Mouse (Mus musculus): Measurements from ENCODE around the gene Prdm16. TPM values are rescaled to one million over a fixed set of nuclear protein-coding genes. Genes with fewer than 3 reads are reported as not detected.

Gene Prdm16
- polyA plus RNA-seq, 1 experiment, result not detected

DNA sequence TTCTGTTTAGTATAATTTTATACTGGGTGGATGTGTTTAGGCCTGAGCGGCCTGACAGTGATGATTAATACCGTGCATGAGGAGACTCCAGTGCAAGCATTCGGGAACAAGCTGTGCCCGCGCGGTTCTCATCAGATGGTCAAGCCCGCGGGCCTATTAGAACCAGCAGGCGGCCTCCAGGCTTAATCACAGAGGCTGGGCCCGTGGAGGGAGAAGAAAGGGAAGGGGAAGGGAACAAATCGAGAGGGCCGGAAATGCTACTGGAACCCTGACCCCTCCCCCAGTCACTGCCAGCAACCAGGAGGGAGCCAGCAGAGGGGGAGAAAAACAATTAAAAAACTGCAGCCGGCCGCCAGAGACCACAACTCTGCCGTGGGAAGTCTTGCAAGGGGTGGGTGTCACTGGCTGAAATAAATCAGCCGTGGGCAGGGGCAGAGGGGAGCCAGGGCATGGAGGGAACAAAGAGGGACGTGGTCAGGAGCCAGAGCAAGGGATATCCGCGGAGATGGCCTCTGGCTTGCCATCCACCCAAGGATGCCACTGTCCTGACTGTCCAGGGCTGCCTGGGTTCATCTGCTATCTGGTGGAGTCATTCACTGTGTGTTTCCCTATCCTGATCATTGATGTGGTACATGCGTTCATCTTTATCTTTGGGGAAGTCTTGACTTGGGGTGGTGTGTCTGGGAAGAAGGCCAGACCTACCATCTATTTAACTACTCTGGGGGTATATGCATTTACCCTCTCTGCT is 246.2 kb downstream of the Prdm16 start:
- no peaks in the 10 kb centered on the region for H3K9me3 ChIP-seq
- H3K36me3 ChIP-seq (replicated peaks; ENCODE audit: low read length), result no peaks in the 10 kb centered on the region
- TF ChIP-seq GATA1 (IDR thresholded peaks at IDR 0.05; ENCODE audit: borderline replicate concordance, low read length) (no peak), FLI1 (IDR thresholded peaks at IDR 0.05; ENCODE audit: low read length) (no peak)
- peak overlapping the region; percentile 46 for H3K4me3 ChIP-seq (replicated peaks)
- H3K27me3 ChIP-seq (replicated peaks), result peaks cover 48% of the 10 kb centered on the region
- H3K4me1 ChIP-seq, result peaks cover 3% of the 10 kb centered on the region; the same call in 1 of the 2 replicates

DNA sequence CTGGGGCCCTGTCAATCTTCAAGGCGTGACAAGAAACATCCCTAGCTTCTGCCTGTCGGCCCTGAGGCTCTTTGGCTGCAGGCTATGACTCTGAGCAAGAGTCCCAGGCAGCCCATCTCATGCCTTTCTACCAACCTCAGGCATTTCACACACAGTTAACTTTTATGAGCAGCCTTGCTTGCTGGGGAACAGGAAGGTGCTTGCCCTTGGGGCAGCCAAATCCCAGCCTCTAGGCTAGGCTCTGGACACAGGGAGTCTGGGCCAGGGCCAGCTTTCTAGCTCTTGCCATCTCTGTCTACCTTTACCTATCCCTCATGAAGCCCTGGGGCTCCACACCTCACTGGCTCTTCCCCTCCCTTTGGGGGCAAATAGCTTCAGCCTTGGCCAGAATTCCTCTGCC is 247.0 kb downstream of the Prdm16 start:
- H3K4me1 ChIP-seq, result peaks cover 3% of the 10 kb centered on the region; the same call in 1 of the 2 replicates
- TF ChIP-seq GATA1 (IDR thresholded peaks at IDR 0.05; ENCODE audit: borderline replicate concordance, low read length) (no peak), FLI1 (IDR thresholded peaks at IDR 0.05; ENCODE audit: low read length) (no peak)
- peaks cover 43% of the 10 kb centered on the region for H3K27me3 ChIP-seq (replicated peaks)
- H3K9me3 ChIP-seq, result no peaks in the 10 kb centered on the region
- no peaks in the 10 kb centered on the region for H3K36me3 ChIP-seq (replicated peaks; ENCODE audit: low read length)
- no peak overlapping the region for H3K4me3 ChIP-seq (replicated peaks)

DNA sequence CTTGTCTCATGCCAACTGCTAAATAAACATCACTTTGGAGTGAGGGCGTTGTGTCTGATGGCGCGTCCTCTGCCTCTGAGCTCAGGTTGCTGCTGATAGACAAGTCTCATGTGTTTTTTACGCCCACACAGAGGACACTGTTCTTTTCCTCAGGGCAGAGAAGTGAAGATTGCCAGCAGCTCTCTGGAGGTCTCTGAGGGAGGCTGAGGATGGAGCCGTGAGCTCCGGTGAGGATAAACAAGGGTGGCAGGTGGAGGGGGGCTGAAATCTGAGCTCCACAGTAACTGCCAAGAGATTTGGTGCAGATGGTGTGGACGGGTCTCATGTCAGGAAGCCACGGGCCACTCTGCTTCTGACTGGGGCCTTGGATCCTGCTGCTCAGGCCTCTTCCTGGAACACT is 249.9 kb downstream of the Prdm16 start:
- TF ChIP-seq FLI1 (IDR thresholded peaks at IDR 0.05; ENCODE audit: low read length) (no peak), GATA1 (IDR thresholded peaks at IDR 0.05; ENCODE audit: borderline replicate concordance, low read length) (no peak)
- Histone ChIP-seq H3K36me3 (replicated peaks; ENCODE audit: low read length) (no peaks in the 10 kb centered on the region), H3K27me3 (replicated peaks) (peaks cover 44% of the 10 kb centered on the region), H3K4me1 (peaks cover 3% of the 10 kb centered on the region; the same call in 1 of the 2 replicates), H3K4me3 (replicated peaks) (no peak overlapping the region), H3K9me3 (no peaks in the 10 kb centered on the region)

DNA sequence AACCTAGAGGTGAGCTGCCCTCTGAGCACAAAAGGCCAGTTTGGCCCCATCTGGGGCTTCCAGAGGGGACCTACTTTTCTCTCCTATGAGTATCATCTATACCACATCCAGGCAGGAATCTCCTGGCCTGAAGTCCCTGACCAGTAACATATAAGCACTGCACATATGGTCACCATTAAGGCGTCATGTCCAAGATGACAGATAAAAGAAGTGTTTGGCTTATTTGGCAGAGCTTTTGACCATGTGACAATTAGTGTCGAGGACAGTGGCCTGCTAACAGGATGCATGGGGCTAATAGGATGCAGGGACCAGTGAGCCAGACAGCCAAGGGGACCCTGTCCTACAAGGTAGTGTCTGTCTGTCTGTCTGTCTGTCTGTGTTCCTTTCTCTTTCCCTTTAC is 250.8 kb downstream of the Prdm16 start:
- Histone ChIP-seq H3K27me3 (replicated peaks) (peaks cover 42% of the 10 kb centered on the region), H3K36me3 (replicated peaks; ENCODE audit: low read length) (no peaks in the 10 kb centered on the region), H3K9me3 (no peaks in the 10 kb centered on the region), H3K4me1 (peaks cover 3% of the 10 kb centered on the region; the same call in 1 of the 2 replicates), H3K4me3 (replicated peaks) (no peak overlapping the region)
- TF ChIP-seq GATA1 (IDR thresholded peaks at IDR 0.05; ENCODE audit: borderline replicate concordance, low read length) (no peak), FLI1 (IDR thresholded peaks at IDR 0.05; ENCODE audit: low read length) (no peak)

DNA sequence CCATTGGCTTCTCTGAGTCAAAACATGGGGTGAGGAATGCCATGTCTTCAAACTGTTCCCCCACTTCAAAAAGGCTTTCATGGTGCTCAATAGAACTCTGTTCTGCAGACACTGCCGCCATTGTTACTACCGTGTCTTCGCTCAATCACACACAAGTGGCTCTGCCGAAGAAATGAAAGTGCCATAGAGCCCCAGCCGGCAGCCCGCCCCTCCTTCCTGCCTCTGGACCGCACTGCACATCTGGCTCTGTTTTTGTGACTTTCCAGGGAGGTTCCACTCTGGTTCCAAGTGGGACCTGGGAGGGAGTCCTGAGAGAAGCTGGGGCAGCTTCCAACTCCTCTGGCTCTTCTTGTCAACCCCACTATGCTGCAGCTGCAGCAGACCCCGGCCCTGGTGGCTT is 251.5 kb downstream of the Prdm16 start:
- Histone ChIP-seq H3K4me3 (replicated peaks) (no peak overlapping the region), H3K4me1 (no peaks in the 10 kb centered on the region), H3K27me3 (replicated peaks) (peaks cover 39% of the 10 kb centered on the region), H3K36me3 (replicated peaks; ENCODE audit: low read length) (no peaks in the 10 kb centered on the region), H3K9me3 (no peaks in the 10 kb centered on the region)
- TF ChIP-seq GATA1 (IDR thresholded peaks at IDR 0.05; ENCODE audit: borderline replicate concordance, low read length) (no peak), FLI1 (IDR thresholded peaks at IDR 0.05; ENCODE audit: low read length) (no peak)

DNA sequence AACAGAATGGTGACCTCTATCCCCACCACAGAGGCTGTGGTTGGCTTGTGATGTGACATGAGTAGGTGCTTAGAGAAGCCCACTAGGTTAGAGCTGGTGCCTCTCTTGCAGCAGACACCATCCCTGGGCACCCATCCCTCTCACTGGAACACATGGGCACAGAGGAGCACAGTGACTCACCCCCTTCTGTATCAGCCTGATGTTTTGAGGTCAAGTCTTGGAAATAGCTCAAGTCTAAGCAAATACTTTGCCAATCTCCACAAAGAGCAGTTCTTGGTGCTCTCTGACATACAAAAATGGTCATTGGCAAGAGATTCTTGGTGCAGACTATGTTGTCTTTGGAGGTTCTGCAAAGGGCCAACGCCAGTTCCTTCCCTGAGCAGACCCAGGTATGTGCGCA is 257.8 kb downstream of the Prdm16 start:
- Histone ChIP-seq H3K9me3 (no peaks in the 10 kb centered on the region), H3K36me3 (replicated peaks; ENCODE audit: low read length) (no peaks in the 10 kb centered on the region), H3K4me1 (no peaks in the 10 kb centered on the region), H3K27me3 (replicated peaks) (peaks cover 38% of the 10 kb centered on the region), H3K4me3 (replicated peaks) (no peak overlapping the region)
- TF ChIP-seq GATA1 (IDR thresholded peaks at IDR 0.05; ENCODE audit: borderline replicate concordance, low read length), result no peak
- no peak for TF ChIP-seq FLI1 (IDR thresholded peaks at IDR 0.05; ENCODE audit: low read length)

DNA sequence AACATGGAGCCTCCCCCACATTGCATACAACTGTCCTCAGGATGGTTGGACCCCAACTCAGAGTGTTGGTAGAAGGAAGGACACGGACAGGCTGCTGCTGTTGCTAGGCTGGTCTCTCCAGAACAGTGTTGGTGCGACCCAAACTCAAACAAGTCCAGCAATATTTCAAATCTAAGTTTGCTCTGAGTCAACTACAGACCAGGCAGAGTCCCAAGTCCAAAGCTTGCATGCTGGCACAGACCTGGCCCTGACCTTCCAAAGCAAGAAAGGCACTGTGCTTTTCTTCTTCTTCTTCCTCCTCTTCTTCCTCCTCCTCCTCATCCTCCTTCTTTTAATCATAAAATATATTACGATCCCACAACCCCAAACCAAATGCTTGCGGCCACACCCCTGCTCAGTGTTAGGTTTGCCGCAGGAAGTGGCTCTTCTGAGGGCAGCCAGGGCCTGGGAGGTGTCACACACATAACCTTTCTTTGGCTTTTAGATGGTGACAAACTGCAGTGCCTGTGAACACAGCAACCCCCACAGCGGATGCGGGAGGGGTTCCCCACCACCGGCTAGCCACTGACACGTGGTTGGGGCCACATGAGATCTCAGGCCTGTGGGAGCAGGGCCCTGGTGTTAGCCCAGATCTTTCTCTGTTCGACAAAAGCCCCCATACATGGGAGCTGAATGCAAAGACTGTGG is 260.6 kb downstream of the Prdm16 start:
- no peak for TF ChIP-seq FLI1 (IDR thresholded peaks at IDR 0.05; ENCODE audit: low read length)

DNA sequence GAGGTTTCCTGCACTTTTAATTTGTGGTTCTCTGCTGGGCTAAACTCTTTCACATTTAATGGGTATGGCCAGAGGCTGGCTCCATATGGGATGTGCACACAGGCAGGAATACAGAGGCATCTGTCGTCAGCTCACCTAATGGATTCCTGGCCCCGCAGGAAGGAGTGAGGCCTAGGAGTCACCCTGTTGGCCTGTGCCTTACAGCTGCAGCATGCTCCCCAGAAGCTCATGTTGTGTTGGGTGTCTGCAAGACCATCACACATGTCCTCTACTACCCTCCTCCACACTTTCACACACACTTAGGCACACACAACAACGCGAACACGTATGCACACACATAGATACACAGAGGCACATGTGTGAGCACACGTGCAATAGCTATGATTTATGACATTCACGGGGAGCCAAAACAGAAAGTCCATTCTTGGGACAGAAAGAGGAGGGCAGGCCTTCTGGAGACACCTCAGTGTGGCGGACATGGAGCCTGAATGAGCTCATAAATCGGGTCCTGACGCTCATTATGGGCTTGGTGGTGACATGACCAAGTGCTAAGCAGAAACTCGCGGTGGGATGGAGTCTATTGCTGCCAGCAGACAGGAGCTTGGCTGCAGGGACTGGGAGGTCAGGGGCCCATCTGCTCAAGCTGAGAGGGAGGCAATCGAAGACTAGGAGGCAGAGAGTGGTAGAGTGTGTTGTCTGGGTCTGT is 265.0 kb downstream of the Prdm16 start:
- Histone ChIP-seq H3K36me3 (replicated peaks; ENCODE audit: low read length) (no peaks in the 10 kb centered on the region), H3K9me3 (no peaks in the 10 kb centered on the region), H3K4me1 (no peaks in the 10 kb centered on the region), H3K27me3 (replicated peaks) (peaks cover 45% of the 10 kb centered on the region), H3K4me3 (replicated peaks) (no peak overlapping the region)
- TF ChIP-seq FLI1 (IDR thresholded peaks at IDR 0.05; ENCODE audit: low read length) (no peak), GATA1 (IDR thresholded peaks at IDR 0.05; ENCODE audit: borderline replicate concordance, low read length) (no peak)

More for the DNA sequence above, 260.6 kb downstream of the Prdm16 start:
- H3K4me3 ChIP-seq (replicated peaks), result no peak overlapping the region
- no peaks in the 10 kb centered on the region for H3K9me3 ChIP-seq
- H3K36me3 ChIP-seq (replicated peaks; ENCODE audit: low read length), result no peaks in the 10 kb centered on the region
- H3K4me1 ChIP-seq, result no peaks in the 10 kb centered on the region
- H3K27me3 ChIP-seq (replicated peaks), result peaks cover 46% of the 10 kb centered on the region

DNA sequence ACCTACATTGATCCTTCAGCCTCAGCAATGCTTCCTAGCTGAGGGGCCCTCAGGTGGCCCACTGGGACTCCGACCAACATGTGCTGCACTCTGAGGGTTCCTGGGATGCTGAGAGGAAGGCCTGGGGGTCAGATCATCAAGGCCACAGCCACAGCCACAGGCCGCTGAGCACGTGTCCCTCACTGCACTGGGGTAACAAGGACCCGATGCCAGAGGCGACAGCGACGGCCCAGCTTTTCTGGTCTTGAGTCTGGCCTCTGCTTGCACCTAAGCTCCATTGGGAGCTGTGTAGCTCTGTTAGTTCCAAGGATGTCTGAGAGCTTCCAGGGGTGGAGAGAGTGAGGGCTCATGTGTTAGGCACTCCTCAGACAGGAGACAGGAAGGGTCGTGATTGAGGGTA is 265.8 kb downstream of the Prdm16 start:
- no peak for TF ChIP-seq GATA1 (IDR thresholded peaks at IDR 0.05; ENCODE audit: borderline replicate concordance, low read length)
- no peak for TF ChIP-seq FLI1 (IDR thresholded peaks at IDR 0.05; ENCODE audit: low read length)
- H3K4me1 ChIP-seq, result no peaks in the 10 kb centered on the region
- H3K9me3 ChIP-seq, result no peaks in the 10 kb centered on the region
- H3K4me3 ChIP-seq (replicated peaks), result no peak overlapping the region
- peaks cover 44% of the 10 kb centered on the region for H3K27me3 ChIP-seq (replicated peaks)
- no peaks in the 10 kb centered on the region for H3K36me3 ChIP-seq (replicated peaks; ENCODE audit: low read length)

DNA sequence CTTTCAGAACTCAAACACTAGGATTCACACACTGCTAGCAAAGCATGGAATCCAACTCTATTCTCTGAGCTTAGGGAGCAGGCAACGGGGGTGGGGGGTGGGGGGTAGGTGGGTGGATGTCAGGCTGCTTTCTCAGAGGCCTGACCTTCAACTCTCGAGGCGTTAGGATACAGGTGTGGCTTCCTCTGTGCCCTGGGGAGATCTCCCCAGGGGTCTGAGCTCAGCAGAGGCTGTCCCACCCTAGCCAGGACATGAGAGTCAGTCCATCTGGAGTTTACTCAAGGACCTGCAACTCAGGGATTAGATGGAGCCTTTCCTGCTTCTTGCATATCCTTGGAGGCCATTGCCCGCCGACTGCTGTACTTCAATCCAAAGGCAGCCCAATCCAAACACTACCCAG is 267.6 kb downstream of the Prdm16 start:
- TF ChIP-seq GATA1 (IDR thresholded peaks at IDR 0.05; ENCODE audit: borderline replicate concordance, low read length) (no peak), FLI1 (IDR thresholded peaks at IDR 0.05; ENCODE audit: low read length) (no peak)
- no peaks in the 10 kb centered on the region for H3K36me3 ChIP-seq (replicated peaks; ENCODE audit: low read length)
- H3K27me3 ChIP-seq (replicated peaks), result peaks cover 36% of the 10 kb centered on the region
- no peaks in the 10 kb centered on the region for H3K4me1 ChIP-seq
- no peaks in the 10 kb centered on the region for H3K9me3 ChIP-seq
- no peak overlapping the region for H3K4me3 ChIP-seq (replicated peaks)

Measured in megakaryocyte, embryonic 14.5 days (primary cell).